Mouse (Mus musculus): ENCODE data around the gene Myo16.

- TF ChIP-seq CTCF (IDR thresholded peaks at IDR 0.05; ENCODE audit: low read depth) = no peak
- TF ChIP-seq EP300 (IDR thresholded peaks at IDR 0.05; ENCODE audit: low read depth) = no peak
Observed at GRCm38 (mm10) chr8:10641343-10641742, 487.6 kb downstream of the Myo16 start.
